Mouse (Mus musculus) heart, adult 2 months (tissue): Measurements from ENCODE around the gene Rab6b.

Experiments used
- CTCF ChIP-seq: fragments of 200-600 bp; IDR thresholded peaks from 2 replicates; pipeline ENCODE4 v1.8.1; 2022; ENCODE audit warnings: antibody characterized with exemption, mild to moderate bottlenecking, moderate library complexity
- EP300 ChIP-seq: fragments of 200-500 bp; IDR thresholded peaks from 2 replicates; pipeline ENCODE4 v1.6.1; 2011; ENCODE audit warnings: low read depth, low read length, control low read depth; ENCODE audit not compliant: insufficient read depth
- POLR2A ChIP-seq: fragments of 200-500 bp; IDR thresholded peaks from 2 replicates; pipeline ENCODE4 v1.6.1; 2011; ENCODE audit warnings: mild to moderate bottlenecking, low read depth, low read length, control low read depth; ENCODE audit not compliant: insufficient read depth

DNA sequence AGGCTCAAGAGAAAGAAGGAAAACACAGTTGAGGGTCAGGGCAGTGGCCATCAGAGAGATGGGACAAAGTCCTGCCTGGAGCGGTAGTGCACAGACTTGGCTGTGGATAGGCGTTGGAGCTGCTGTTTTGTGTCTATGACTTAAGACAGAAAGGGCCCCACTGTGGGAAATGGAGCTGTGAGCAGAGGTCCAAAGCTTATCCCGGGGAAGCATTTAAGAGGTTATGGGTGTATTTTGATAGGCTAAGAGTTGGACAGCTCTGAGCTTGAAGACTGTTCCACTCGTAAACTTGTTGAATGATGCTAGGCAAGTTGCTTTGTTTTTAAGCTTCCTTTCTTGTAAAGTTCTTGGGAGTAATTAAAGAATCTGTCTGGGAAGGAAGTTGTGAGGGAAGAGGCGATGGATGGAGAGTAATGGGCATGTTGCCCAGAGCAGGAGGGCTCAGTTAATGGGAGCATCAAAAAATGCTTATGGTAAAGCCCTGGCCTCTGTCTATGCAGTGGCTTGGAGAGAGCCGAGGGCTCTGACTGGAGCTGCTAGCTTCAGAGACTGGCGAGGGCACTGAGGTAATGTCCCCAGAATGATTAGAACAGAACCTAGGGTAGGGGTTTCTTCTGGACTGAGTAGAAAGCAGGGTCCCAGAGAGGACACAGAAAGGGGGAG is 39.9 kb upstream of the Rab6b start:
- TF ChIP-seq CTCF (no peak), POLR2A (no peak), EP300 (no peak)
